In genomic region chr4:152936614-152937013, GRCm38 (mm10) we compare ENCODE assay signal across 22 mouse cellular contexts.
DNase-seq lines count a peak whose midpoint lies in the region; ATAC-seq lines count a peak whose summit lies in the region.
"Had no signal": no experiment of that assay in that cellular context is flagged by ENCODE, and none has a peak within 500 bp of the region (broad histone marks: within the 10 kb centered on the region; RNA-seq: fewer than 3 reads in every experiment).

No protein-coding gene starts in this region.

- H3K27ac ChIP-seq in heart, embryonic 11.5 days (ENCODE audit: low read depth, low read length): no peak overlapping the region
- H3K27ac ChIP-seq in liver, embryonic 13.5 days: no peak overlapping the region
- no peak overlapping the region for H3K27ac ChIP-seq in midbrain, embryonic 11.5 days (ENCODE audit: low read depth, low read length)
- H3K27ac ChIP-seq in midbrain, embryonic 15.5 days: no peak overlapping the region
- no peak overlapping the region for H3K27ac ChIP-seq in liver, embryonic 16.5 days (ENCODE audit: low read length)
- no peak overlapping the region for H3K27ac ChIP-seq in neural tube, embryonic 15.5 days (replicated peaks)
- H3K27ac ChIP-seq: forebrain, embryonic 10.5 days; forebrain, embryonic 13.5 days; hindbrain, embryonic 10.5 days; hindbrain, embryonic 13.5 days had no signal

- no peak overlapping the region for H3K4me3 ChIP-seq in heart, embryonic 11.5 days (ENCODE audit: low read depth, low read length)
- H3K4me3 ChIP-seq in liver, embryonic 13.5 days (replicated peaks): no peak overlapping the region
- no peak overlapping the region for H3K4me3 ChIP-seq in midbrain, embryonic 11.5 days (ENCODE audit: low read depth, low read length)
- no peak overlapping the region for H3K4me3 ChIP-seq in midbrain, embryonic 15.5 days
- no peak overlapping the region for H3K4me3 ChIP-seq in liver, embryonic 16.5 days (ENCODE audit: low read depth, low read length)
- H3K4me3 ChIP-seq in neural tube, embryonic 15.5 days (replicated peaks): no peak overlapping the region
- H3K4me3 ChIP-seq: forebrain, embryonic 10.5 days; forebrain, embryonic 13.5 days; hindbrain, embryonic 10.5 days; hindbrain, embryonic 13.5 days had no signal

- no peaks in the 10 kb centered on the region for H3K4me1 ChIP-seq in heart, embryonic 11.5 days (ENCODE audit: control insufficient read depth, insufficient read depth, low read length)
- H3K4me1 ChIP-seq in liver, embryonic 13.5 days (replicated peaks): peaks cover 6% of the 10 kb centered on the region; the same call in 1 of the 2 replicates
- H3K4me1 ChIP-seq in midbrain, embryonic 11.5 days (ENCODE audit: control insufficient read depth, insufficient read depth, low read length): no peaks in the 10 kb centered on the region
- H3K4me1 ChIP-seq in midbrain, embryonic 15.5 days: no peaks in the 10 kb centered on the region
- no peaks in the 10 kb centered on the region for H3K4me1 ChIP-seq in liver, embryonic 16.5 days (ENCODE audit: control insufficient read depth, low read depth, low read length)
- H3K4me1 ChIP-seq in neural tube, embryonic 15.5 days: no peaks in the 10 kb centered on the region
- H3K4me1 ChIP-seq: forebrain, embryonic 10.5 days; forebrain, embryonic 13.5 days; hindbrain, embryonic 10.5 days; hindbrain, embryonic 13.5 days had no signal

- DNase-seq in heart, postnatal 4 days: no peak
- peak; percentile 56 for DNase-seq in liver, embryonic 13.5 days
- no peak for DNase-seq in liver
- peak; percentile 53 for DNase-seq in midbrain, embryonic 11.5 days (ENCODE audit: low spot score, missing footprints)
- DNase-seq: adrenal gland, adult 8-10 months; adrenal gland, postnatal 25 days; cerebellum, adult 11-12 months; cerebellum, adult 8-10 months; cerebellum, postnatal 10 days; gastrocnemius, postnatal 14 days; heart, adult 11 months had no signal

- no peaks in the 10 kb centered on the region for H3K9me3 ChIP-seq in heart, embryonic 11.5 days (replicated peaks; ENCODE audit: control insufficient read depth, low read length)
- 0 out of 2 replicates have a peak, but pooled peaks cover 18% of the 10 kb centered on the region for H3K9me3 ChIP-seq in liver, embryonic 13.5 days (replicated peaks)
- no peaks in the 10 kb centered on the region; the same call in 1 of the 2 replicates for H3K9me3 ChIP-seq in midbrain, embryonic 11.5 days (ENCODE audit: control insufficient read depth, low read length)
- no peaks in the 10 kb centered on the region for H3K9me3 ChIP-seq in midbrain, embryonic 15.5 days
- H3K9me3 ChIP-seq in liver, embryonic 16.5 days (replicated peaks; ENCODE audit: control insufficient read depth, low read length): peaks cover 2% of the 10 kb centered on the region; the same call in 1 of the 2 replicates
- H3K9me3 ChIP-seq in neural tube, embryonic 15.5 days (replicated peaks): no peaks in the 10 kb centered on the region
- H3K9me3 ChIP-seq: forebrain, embryonic 10.5 days; forebrain, embryonic 13.5 days; hindbrain, embryonic 13.5 days had no signal

- H3K27me3 ChIP-seq in heart, embryonic 11.5 days (ENCODE audit: control insufficient read depth, insufficient read depth, low read length): peaks cover 9% of the 10 kb centered on the region
- H3K27me3 ChIP-seq in liver, embryonic 13.5 days: no peaks in the 10 kb centered on the region
- H3K27me3 ChIP-seq in midbrain, embryonic 11.5 days (ENCODE audit: control insufficient read depth, insufficient read depth, low read length): no peaks in the 10 kb centered on the region
- H3K27me3 ChIP-seq in midbrain, embryonic 15.5 days (replicated peaks): no peaks in the 10 kb centered on the region
- no peaks in the 10 kb centered on the region for H3K27me3 ChIP-seq in liver, embryonic 16.5 days (ENCODE audit: control insufficient read depth, insufficient read depth, low read depth, low read length)
- H3K27me3 ChIP-seq in neural tube, embryonic 15.5 days (replicated peaks): no peaks in the 10 kb centered on the region
- H3K27me3 ChIP-seq: forebrain, embryonic 13.5 days; hindbrain, embryonic 13.5 days had no signal

- no peak overlapping the region for H3K4me2 ChIP-seq in heart, embryonic 11.5 days
- no peak overlapping the region for H3K4me2 ChIP-seq in liver, embryonic 13.5 days
- H3K4me2 ChIP-seq in midbrain, embryonic 11.5 days: no peak overlapping the region
- no peak overlapping the region for H3K4me2 ChIP-seq in midbrain, embryonic 15.5 days
- H3K4me2 ChIP-seq in liver, embryonic 16.5 days (ENCODE audit: low read depth, low read length): no peak overlapping the region
- no peak overlapping the region for H3K4me2 ChIP-seq in neural tube, embryonic 15.5 days
- H3K4me2 ChIP-seq: forebrain, embryonic 13.5 days; hindbrain, embryonic 13.5 days had no signal

- H3K9ac ChIP-seq in heart, embryonic 11.5 days (ENCODE audit: low read depth, low read length): no peak overlapping the region
- no peak overlapping the region for H3K9ac ChIP-seq in liver, embryonic 13.5 days
- H3K9ac ChIP-seq in midbrain, embryonic 11.5 days (ENCODE audit: low read length): no peak overlapping the region
- no peak overlapping the region for H3K9ac ChIP-seq in midbrain, embryonic 15.5 days
- no peak overlapping the region for H3K9ac ChIP-seq in liver, embryonic 16.5 days (ENCODE audit: low read depth, low read length)
- no peak overlapping the region for H3K9ac ChIP-seq in neural tube, embryonic 15.5 days (replicated peaks)
- H3K9ac ChIP-seq: forebrain, embryonic 13.5 days; hindbrain, embryonic 13.5 days had no signal

- WGBS in heart, embryonic 11.5 days (ENCODE audit: insufficient replicate concordance): 61% methylated on average over 2 of the region's 2 CpGs
- 34% methylated on average over 2 of the region's 2 CpGs for WGBS in liver, embryonic 13.5 days (ENCODE audit: insufficient replicate concordance)
- 88% methylated on average over 2 of the region's 2 CpGs for WGBS in midbrain, embryonic 11.5 days
- WGBS in midbrain, embryonic 15.5 days: 86% methylated on average over 2 of the region's 2 CpGs
- WGBS in liver, embryonic 16.5 days (ENCODE audit: insufficient replicate concordance): 40% methylated on average over 2 of the region's 2 CpGs
- 81% methylated on average over 2 of the region's 2 CpGs for WGBS in neural tube, embryonic 15.5 days

- H3K36me3 ChIP-seq in heart, embryonic 11.5 days (ENCODE audit: control insufficient read depth, insufficient read depth, low read length): no peaks in the 10 kb centered on the region
- H3K36me3 ChIP-seq in liver, embryonic 13.5 days: no peaks in the 10 kb centered on the region
- no peaks in the 10 kb centered on the region for H3K36me3 ChIP-seq in midbrain, embryonic 11.5 days (ENCODE audit: control insufficient read depth, insufficient read depth, low read length)
- H3K36me3 ChIP-seq in midbrain, embryonic 15.5 days (replicated peaks): no peaks in the 10 kb centered on the region
- no peaks in the 10 kb centered on the region for H3K36me3 ChIP-seq in liver, embryonic 16.5 days (ENCODE audit: control insufficient read depth, insufficient read depth)
- H3K36me3 ChIP-seq in neural tube, embryonic 15.5 days: no peaks in the 10 kb centered on the region
- H3K36me3 ChIP-seq: forebrain, embryonic 10.5 days; hindbrain, embryonic 10.5 days; hindbrain, embryonic 13.5 days had no signal

- peak; percentile 53; the same call in 1 of the 2 replicates for ATAC-seq in heart, embryonic 11.5 days (replicated peaks; ENCODE audit: insufficient number of reproducible peaks, low FRiP score, low TSS enrichment)
- ATAC-seq in liver, embryonic 13.5 days (ENCODE audit: low read depth): no peak
- no peak for ATAC-seq in midbrain, embryonic 11.5 days (ENCODE audit: low FRiP score)
- no peak for ATAC-seq in midbrain, embryonic 15.5 days (replicated peaks)
- 0 out of 2 replicates have a peak, but pooled peaks have one; percentile 10 for ATAC-seq in liver, embryonic 16.5 days (ENCODE audit: low read depth)
- ATAC-seq in neural tube, embryonic 15.5 days (ENCODE audit: low FRiP score): no peak
- ATAC-seq: activated CD4-positive, CD25-positive, alpha-beta regulatory T cell, adult 4 months; forebrain, embryonic 13.5 days; forebrain, embryonic 16.5 days; hindbrain, embryonic 16.5 days had no signal

Comparison
In these comparisons a context has a peak if more than half of its experiments do, and no peak if none do; other contexts are left out.
1. ATAC-seq: peak in heart, embryonic 11.5 days (single experiment) and liver, embryonic 16.5 days (single experiment); none in liver, embryonic 13.5 days (single experiment), midbrain, embryonic 11.5 days (single experiment), midbrain, embryonic 15.5 days (single experiment) and neural tube, embryonic 15.5 days (single experiment).
2. DNase-seq: peak in liver, embryonic 13.5 days (single experiment) and midbrain, embryonic 11.5 days (single experiment); none in heart, postnatal 4 days (single experiment) and liver (single experiment).